Mouse (Mus musculus) pancreas, adult 10 weeks (tissue): ENCODE data around the gene Clca4b. TPM values are rescaled to one million over a fixed set of nuclear protein-coding genes. Genes with fewer than 3 reads are reported as not detected.

Experiments
- polyA plus RNA-seq: library from polyadenylated mRNA; stranded (reverse); fragments of 350-450 nt; fragmentation: Illumina TruSeq; extraction: RNeasy Lipid Tissue Mini Kit (QIAGEN cat#74804); gene quantifications from one replicate; pipeline ENCODE4 v1.2.3, GENCODE M21; 2015; ENCODE audit warnings: low read depth, low replicate concordance; ENCODE audit not compliant: insufficient read depth

Gene Clca4b
- not detected for polyA plus RNA-seq

GRCm38 (mm10) chr3:144932335-144932734 is at the start of gene Clca4b:
TSS of gene Clca4b (minus strand) at chr3:144932529.

GRCm38 (mm10) chr3:144974945-144975344 is 42.6 kb upstream of the Clca4b start, which contains the start of gene Clca4a:
TSS of gene Clca4a (minus strand) at chr3:144975045.

Other genes with a start within 250 kb of the Clca4b start
- gene Sh3glb1, start 212.2 kb downstream of the Clca4b start, polyA plus RNA-seq: 28.4 TPM
- gene Clca3a1, start 171.6 kb downstream of the Clca4b start, polyA plus RNA-seq: 0.52 TPM
- gene Clca3a2, start 113.0 kb downstream of the Clca4b start, polyA plus RNA-seq: not detected
- not detected for gene Clca3b, start 83.2 kb downstream of the Clca4b start, polyA plus RNA-seq
- gene Clca4a, start 42.5 kb upstream of the Clca4b start, polyA plus RNA-seq: not detected
- not detected for gene Clca1, start 100.2 kb upstream of the Clca4b start, polyA plus RNA-seq
- gene Clca2, start 166.9 kb upstream of the Clca4b start, polyA plus RNA-seq: not detected
- gene Odf2l, start 186.1 kb upstream of the Clca4b start, polyA plus RNA-seq: 6.0 TPM